Mouse (Mus musculus) lung, postnatal 0 days (tissue): Measurements from ENCODE around the gene Akap7. TPM values are rescaled to one million over a fixed set of nuclear protein-coding genes. Genes with fewer than 3 reads are reported as not detected.

Experiments
- ATAC-seq: fragments of 200-750 bp; cut with Nextera tagmentation; 2 replicates; pipeline ENCODE4 v1.8.0; 2017; ENCODE audit warnings: moderate library complexity
- DNase-seq: peaks from one replicate; pipeline ENCODE4 v3.0.0-alpha.2; 2016; ENCODE audit warnings: low spot score
- H3K27ac ChIP-seq: fragments of 300-500 bp; sonication (generic); 2 replicates; pipeline ENCODE4 v1.5.1; 2014; ENCODE audit warnings: antibody characterized with exemption, mild to moderate bottlenecking, low read length, mixed read lengths
- H3K27me3 ChIP-seq: fragments of 300-500 bp; sonication (generic); replicated peaks from 2 replicates; pipeline ENCODE4 v1.6.1; 2014; ENCODE audit warnings: low read length, mixed read lengths; ENCODE audit not compliant: insufficient read depth
- H3K36me3 ChIP-seq: fragments of 300-500 bp; sonication (generic); 2 replicates; pipeline ENCODE4 v1.6.1; 2014; ENCODE audit warnings: low read length, mixed read lengths; ENCODE audit not compliant: insufficient read depth
- H3K4me1 ChIP-seq: fragments of 300-500 bp; sonication (generic); 2 replicates; pipeline ENCODE4 v1.6.1; 2014; ENCODE audit warnings: antibody characterized with exemption, low read depth, low read length, mixed read lengths; ENCODE audit not compliant: insufficient read depth
- H3K4me2 ChIP-seq: fragments of 300-500 bp; sonication (generic); replicated peaks from 2 replicates; pipeline ENCODE4 v1.6.1; 2014; ENCODE audit warnings: low read depth, mild to moderate bottlenecking, low read length, moderate library complexity, mixed read lengths
- H3K4me3 ChIP-seq: fragments of 300-500 bp; sonication (generic); 2 replicates; pipeline ENCODE4 v1.5.1; 2014; ENCODE audit warnings: low read depth, low read length
- H3K9ac ChIP-seq: fragments of 300-500 bp; sonication (generic); replicated peaks from 2 replicates; pipeline ENCODE4 v1.6.1; 2014; ENCODE audit warnings: low read depth, mild to moderate bottlenecking
- H3K9me3 ChIP-seq: fragments of 300-500 bp; sonication (generic); 2 replicates; pipeline ENCODE4 v1.6.1; 2016; ENCODE audit warnings: low read length, mixed read lengths
- CTCF ChIP-seq: IDR thresholded peaks from 2 replicates; pipeline ENCODE4 v1.5.1; 2016; ENCODE audit warnings: antibody characterized with exemption, mild to moderate bottlenecking
- EP300 ChIP-seq: IDR thresholded peaks from 2 replicates; pipeline ENCODE4 v1.6.1; 2016; ENCODE audit warnings: antibody characterized with exemption, mild to moderate bottlenecking, control low read depth
- WGBS: fragments of 180-500 bp; shearing (Covaris S2); extraction: QIAGEN DNeasy Blood & Tissue Kit; methylation state at CpG from one replicate; pipeline ENCODE4 v1.1.7; 2014; 5-methylcytosine and 5-hydroxymethylcytosine counted together
- polyA plus RNA-seq: library from polyadenylated mRNA; unstranded; fragments of >200 nt; fragmentation: Nextera tagmentation; extraction: Ambion mirVana; gene quantifications from 2 replicates; pipeline ENCODE4 v1.2.1, GENCODE M21; 2015

Gene Akap7
- polyA plus RNA-seq, 1 experiment from 2014 or later = 46.3 TPM

- H3K27ac ChIP-seq = peak overlapping the region; percentile 84
- DNase-seq = peak; percentile 95
- no peaks in the 10 kb centered on the region for H3K36me3 ChIP-seq
- WGBS = 29% methylated on average over 5 of the region's 5 CpGs
- H3K27me3 ChIP-seq = no peaks in the 10 kb centered on the region
- no peak overlapping the region; the same call in 1 of the 2 replicates for H3K4me3 ChIP-seq
- ATAC-seq = peak; percentile 87
- no peaks in the 10 kb centered on the region for H3K9me3 ChIP-seq
- no peak overlapping the region for H3K9ac ChIP-seq
- TF ChIP-seq CTCF (no peak), EP300 (peak; percentile 97)
- no peaks in the 10 kb centered on the region for H3K4me1 ChIP-seq
- H3K4me2 ChIP-seq = peak overlapping the region; percentile 12; the same call in 1 of the 2 replicates
These were observed 179.2 kb downstream of the Akap7 start for GRCm38 (mm10) chr10:25128455-25128863.

GRCm38 (mm10) chr10:25126035-25126434 is 181.6 kb downstream of the Akap7 start:
- Histone ChIP-seq H3K4me2 (no peak overlapping the region), H3K4me3 (no peak overlapping the region), H3K27me3 (no peaks in the 10 kb centered on the region), H3K4me1 (no peaks in the 10 kb centered on the region), H3K27ac (peak overlapping the region; percentile 72), H3K9ac (no peak overlapping the region), H3K36me3 (no peaks in the 10 kb centered on the region), H3K9me3 (no peaks in the 10 kb centered on the region)
- peak; percentile 87 for DNase-seq
- WGBS = 28% methylated on average over 2 of the region's 2 CpGs
- peak; percentile 60 for ATAC-seq
- TF ChIP-seq EP300 = peak; percentile 90
- no peak for TF ChIP-seq CTCF

GRCm38 (mm10) chr10:25120871-25121554 is 186.7 kb downstream of the Akap7 start:
- Histone ChIP-seq H3K36me3 (no peaks in the 10 kb centered on the region), H3K9ac (no peak overlapping the region), H3K4me1 (0 out of 2 replicates have a peak, but pooled peaks cover 2% of the 10 kb centered on the region), H3K4me3 (no peak overlapping the region), H3K9me3 (no peaks in the 10 kb centered on the region), H3K27me3 (no peaks in the 10 kb centered on the region), H3K27ac (no peak overlapping the region), H3K4me2 (no peak overlapping the region)
- ATAC-seq (no peak), DNase-seq (no peak)
- no peak for TF ChIP-seq EP300
- no peak for TF ChIP-seq CTCF
- 78% methylated on average over 5 of the region's 5 CpGs for WGBS

Other genes starting within 250 kb of the Akap7 start
- 48.2 and 54.2 TPM in 2 replicates for gene Epb41l2, start 51.9 kb upstream of the Akap7 start, polyA plus RNA-seq
- not detected in 2 replicates for gene Smlr1, start 228.4 kb upstream of the Akap7 start, polyA plus RNA-seq